Mouse (Mus musculus) embryonic fibroblast, embryonic 13.5 days (primary cell): Measurements from ENCODE around the gene Spata19.

Experiments used
- CTCF ChIP-seq: IDR thresholded peaks from 2 replicates; pipeline ENCODE4 v1.5.1; 2011; ENCODE audit warnings: mild to moderate bottlenecking, control low read depth, low read length, moderate library complexity, borderline replicate concordance; ENCODE audit not compliant: insufficient read depth
- POLR2A ChIP-seq: IDR thresholded peaks from 2 replicates; pipeline ENCODE4 v1.6.1; 2011; ENCODE audit warnings: low read depth, mild to moderate bottlenecking, control low read depth, low read length, moderate library complexity

DNA sequence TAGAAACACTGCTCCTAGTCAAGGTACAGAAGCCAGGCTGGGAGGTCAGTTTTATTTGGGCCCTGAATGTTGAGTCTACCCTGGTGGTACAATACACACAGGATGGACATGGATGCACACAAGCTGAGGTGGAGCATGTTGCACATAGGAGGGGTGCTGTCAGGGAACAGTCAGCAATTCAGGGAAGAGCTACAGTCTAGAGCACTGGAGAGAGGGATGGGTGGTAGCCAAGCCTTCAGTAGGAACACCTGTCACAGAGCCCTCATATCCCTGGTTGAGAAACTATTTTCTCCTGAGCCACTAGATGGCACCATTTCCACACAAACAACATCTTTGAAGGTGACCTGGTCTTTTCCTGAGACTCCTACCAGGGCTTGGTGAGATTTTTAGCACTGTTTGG lies 13.1 kb downstream of the Spata19 start:
- TF ChIP-seq POLR2A (no peak), CTCF (0 out of 2 replicates have a peak, but pooled peaks have one; percentile 4)
